Mouse (Mus musculus): ENCODE measurements around the gene Txk. TPM values are rescaled to one million over a fixed set of nuclear protein-coding genes. Genes with fewer than 3 reads are reported as not detected.

The Txk gene
- polyA plus RNA-seq, 1 experiment, result 0.05 TPM

GRCm38 (mm10) chr5:72647418-72647907 is 105.1 kb downstream of the Txk start, which contains the start of gene Nipal1:
Nipal1 (plus strand) TSS chr5:72647795.
- Histone ChIP-seq H3K27me3 (ENCODE audit: control insufficient read depth, insufficient read depth, low read length) (no peaks in the 10 kb centered on the region; the same call in 1 of the 2 replicates), H3K4me1 (ENCODE audit: control insufficient read depth, insufficient read depth, low read length) (no peaks in the 10 kb centered on the region), H3K4me3 (replicated peaks; ENCODE audit: insufficient read depth, low read depth, low read length) (peak within 1 kb of the TSS; percentile 50), H3K27ac (ENCODE audit: insufficient read depth, low read length) (no peak within 1 kb of the TSS)
- WGBS, result 1% methylated on average over 25 of the region's 25 CpGs
- no peak for TF ChIP-seq POLR2A (IDR thresholded peaks at IDR 0.05; ENCODE audit: borderline replicate concordance, insufficient read depth, low read length)
- no peak for TF ChIP-seq CTCF (IDR thresholded peaks at IDR 0.05; ENCODE audit: borderline replicate concordance, insufficient read depth, low read depth, low read length)
- DNase-seq, result peak; percentile 6 to 14

GRCm38 (mm10) chr5:72646996-72647395 is 105.6 kb downstream of the Txk start:
- 25% methylated on average over 10 of the region's 10 CpGs for WGBS
- TF ChIP-seq POLR2A (IDR thresholded peaks at IDR 0.05; ENCODE audit: borderline replicate concordance, insufficient read depth, low read length) (no peak), CTCF (IDR thresholded peaks at IDR 0.05; ENCODE audit: borderline replicate concordance, insufficient read depth, low read depth, low read length) (no peak)
- no peak overlapping the region for H3K27ac ChIP-seq (ENCODE audit: insufficient read depth, low read length)
- H3K27me3 ChIP-seq (ENCODE audit: control insufficient read depth, insufficient read depth, low read length), result no peaks in the 10 kb centered on the region; the same call in 1 of the 2 replicates
- peak overlapping the region; percentile 50 for H3K4me3 ChIP-seq (replicated peaks; ENCODE audit: insufficient read depth, low read depth, low read length)
- H3K4me1 ChIP-seq (ENCODE audit: control insufficient read depth, insufficient read depth, low read length), result no peaks in the 10 kb centered on the region
- no peak for DNase-seq

- H3K27ac ChIP-seq (ENCODE audit: insufficient read depth, low read length), result no peak overlapping the region
- no peak for DNase-seq
- TF ChIP-seq POLR2A (IDR thresholded peaks at IDR 0.05; ENCODE audit: borderline replicate concordance, insufficient read depth, low read length), result no peak
- TF ChIP-seq CTCF (IDR thresholded peaks at IDR 0.05; ENCODE audit: borderline replicate concordance, insufficient read depth, low read depth, low read length), result no peak
- no peaks in the 10 kb centered on the region; the same call in 1 of the 2 replicates for H3K27me3 ChIP-seq (ENCODE audit: control insufficient read depth, insufficient read depth, low read length)
- H3K4me1 ChIP-seq (ENCODE audit: control insufficient read depth, insufficient read depth, low read length), result no peaks in the 10 kb centered on the region
- 49% methylated on average over 10 of the region's 10 CpGs for WGBS
- no peak overlapping the region for H3K4me3 ChIP-seq (replicated peaks; ENCODE audit: insufficient read depth, low read depth, low read length)
Measured at GRCm38 (mm10) chr5:72646131-72646530, 106.4 kb downstream of the Txk start.

Other genes starting within 250 kb of the Txk start
- 2.3 and 3.0 TPM in 2 replicates for gene Corin, start 248.3 kb downstream of the Txk start, polyA plus RNA-seq (2012; rRNA removed)
- gene Nfxl1, start 193.1 kb downstream of the Txk start, polyA plus RNA-seq (2012; rRNA removed), result 9.6 and 10.9 TPM in 2 replicates
- 0.48 and 0.56 TPM in 2 replicates for gene Zar1, start 171.5 kb downstream of the Txk start, polyA plus RNA-seq (2012; rRNA removed)
- 0.49 and 0.82 TPM in 2 replicates for gene Gm5868, start 165.2 kb downstream of the Txk start, polyA plus RNA-seq (2012; rRNA removed)
- not detected in 2 replicates for gene Cnga1, start 108.5 kb downstream of the Txk start, polyA plus RNA-seq (2012; rRNA removed)
- gene Nipal1, start 105.0 kb downstream of the Txk start, polyA plus RNA-seq (2012; rRNA removed), result not detected in 2 replicates
- gene Tec, start 115.7 kb upstream of the Txk start, polyA plus RNA-seq (2012; rRNA removed), result 1.8 and 2.5 TPM in 2 replicates
- gene Slain2, start 161.5 kb upstream of the Txk start, polyA plus RNA-seq (2012; rRNA removed), result 15.4 and 16.2 TPM in 2 replicates
- gene Gm10135, start 221.9 kb upstream of the Txk start, polyA plus RNA-seq (2012; rRNA removed), result not detected in 2 replicates

Data from cerebellum, adult 2 months (tissue).